Mouse (Mus musculus) embryonic facial prominence, embryonic 10.5 days (tissue): ENCODE results near the gene Gm6408. TPM values are rescaled to one million over a fixed set of nuclear protein-coding genes. Genes with fewer than 3 reads are reported as not detected.
"Not testable (repeated sequence)": the region's sequence is repeated elsewhere in the genome, so short reads cannot be mapped to it uniquely, and the experiment has no call there.

Experiments used
- DNase-seq: peaks from one replicate; pipeline ENCODE4 v3.0.0-alpha.2; 2017; ENCODE audit warnings: low spot score
- H3K27ac ChIP-seq: fragments of 300-500 bp; sonication (generic); replicated peaks from 2 replicates; pipeline ENCODE4 v1.5.1; 2016; ENCODE audit warnings: mild to moderate bottlenecking
- H3K27me3 ChIP-seq: fragments of 300-500 bp; sonication (generic); replicated peaks from 2 replicates; pipeline ENCODE4 v1.6.1; 2016; ENCODE audit warnings: low read depth, mild to moderate bottlenecking; ENCODE audit not compliant: poor library complexity, severe bottlenecking
- H3K36me3 ChIP-seq: fragments of 300-500 bp; sonication (generic); replicated peaks from 2 replicates; pipeline ENCODE4 v1.6.1; 2016; ENCODE audit warnings: mild to moderate bottlenecking, moderate library complexity
- H3K4me1 ChIP-seq: fragments of 300-500 bp; sonication (generic); 2 replicates; pipeline ENCODE4 v1.6.1; 2016
- H3K4me3 ChIP-seq: fragments of 300-500 bp; sonication (generic); 2 replicates; pipeline ENCODE4 v1.5.1; 2016; ENCODE audit warnings: mild to moderate bottlenecking, moderate library complexity
- H3K9me3 ChIP-seq: fragments of 300-500 bp; sonication (generic); 2 replicates; pipeline ENCODE4 v1.6.1; 2016; ENCODE audit warnings: mild to moderate bottlenecking
- WGBS: fragments of 180-500 bp; shearing (Covaris S2); methylation state at CpG from one replicate; pipeline ENCODE4 v1.1.7; 2016; 5-methylcytosine and 5-hydroxymethylcytosine counted together
- polyA plus RNA-seq: library from polyadenylated mRNA; unstranded; fragments of >200 nt; fragmentation: Nextera tagmentation; extraction: Ambion mirVana; gene quantifications from 2 replicates; pipeline ENCODE4 v1.2.1, GENCODE M21; 2016

Gene Gm6408
- not detected in 2 replicates for polyA plus RNA-seq

GRCm38 (mm10) chr5:146481665-146482064, at the start of gene Gm6408:
Gene Gm6408, plus strand, starts transcription at chr5:146481965.
- not testable (repeated sequence) for H3K27ac ChIP-seq, DNase-seq, H3K9me3 ChIP-seq, H3K27me3 ChIP-seq, H3K36me3 ChIP-seq, H3K4me1 ChIP-seq, H3K4me3 ChIP-seq
- WGBS, result 93% methylated on average over 3 of the region's 3 CpGs

GRCm38 (mm10) chr5:146432476-146432875, 49.3 kb upstream of the Gm6408 start:
- no peak overlapping the region for H3K27ac ChIP-seq
- H3K36me3 ChIP-seq, result peaks cover 25% of the 10 kb centered on the region
- no peak for DNase-seq
- H3K4me3 ChIP-seq, result no peak overlapping the region
- H3K4me1 ChIP-seq, result no peaks in the 10 kb centered on the region
- H3K9me3 ChIP-seq, result no peaks in the 10 kb centered on the region
- H3K27me3 ChIP-seq, result no peaks in the 10 kb centered on the region
- WGBS, result 87% methylated on average over 6 of the region's 6 CpGs

GRCm38 (mm10) chr5:146435316-146435715, 46.4 kb upstream of the Gm6408 start:
- WGBS, result 94% methylated on average over 16 of the region's 16 CpGs
- peaks cover 43% of the 10 kb centered on the region for H3K36me3 ChIP-seq
- DNase-seq, result no peak

GRCm38 (mm10) chr5:146436796-146437195, 45.0 kb upstream of the Gm6408 start:
- Histone ChIP-seq H3K4me3 (no peak overlapping the region), H3K4me1 (no peaks in the 10 kb centered on the region), H3K27me3 (no peaks in the 10 kb centered on the region), H3K36me3 (peaks cover 58% of the 10 kb centered on the region), H3K9me3 (peaks cover 7% of the 10 kb centered on the region; the same call in 1 of the 2 replicates), H3K27ac (no peak overlapping the region)
- no peak for DNase-seq
- 97% methylated on average over 11 of the region's 11 CpGs for WGBS

More at GRCm38 (mm10) chr5:146435316-146435715, 46.4 kb upstream of the Gm6408 start:
- Histone ChIP-seq H3K9me3 (peaks cover 7% of the 10 kb centered on the region; the same call in 1 of the 2 replicates), H3K4me1 (no peaks in the 10 kb centered on the region), H3K27me3 (no peaks in the 10 kb centered on the region), H3K4me3 (no peak overlapping the region), H3K27ac (no peak overlapping the region)

- Histone ChIP-seq H3K27me3 (no peaks in the 10 kb centered on the region), H3K4me3 (no peak overlapping the region), H3K36me3 (peaks cover 73% of the 10 kb centered on the region), H3K9me3 (peaks cover 7% of the 10 kb centered on the region; the same call in 1 of the 2 replicates), H3K4me1 (no peaks in the 10 kb centered on the region), H3K27ac (no peak overlapping the region)
- DNase-seq, result no peak
- WGBS, result 89% methylated on average over 7 of the region's 7 CpGs
Measured at GRCm38 (mm10) chr5:146439152-146439781, 42.5 kb upstream of the Gm6408 start.

DNA sequence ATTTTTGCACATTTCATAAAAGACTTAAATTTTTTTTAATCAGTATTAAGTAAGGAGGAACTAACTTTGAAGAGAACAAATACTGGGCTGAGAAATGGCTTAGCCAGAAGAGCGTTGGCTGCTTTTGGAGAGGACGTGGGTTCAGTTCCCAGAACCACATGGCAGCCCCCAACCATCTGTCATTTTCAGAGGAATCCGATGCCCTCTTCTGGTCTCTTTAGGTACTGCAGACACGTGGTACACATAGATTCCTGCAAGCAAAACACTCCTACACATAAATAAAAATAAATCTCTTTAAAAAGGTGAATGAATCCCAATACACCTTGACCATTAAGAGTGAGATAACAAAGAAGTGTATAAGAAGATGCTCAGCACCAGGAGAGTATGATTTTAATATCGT, 41.5 kb upstream of the Gm6408 start:
- H3K4me3 ChIP-seq, result no peak overlapping the region
- H3K9me3 ChIP-seq, result peaks cover 7% of the 10 kb centered on the region; the same call in 1 of the 2 replicates
- H3K4me1 ChIP-seq, result no peaks in the 10 kb centered on the region
- DNase-seq, result no peak
- 91% methylated on average over 5 of the region's 5 CpGs for WGBS
- H3K27me3 ChIP-seq, result no peaks in the 10 kb centered on the region
- no peak overlapping the region for H3K27ac ChIP-seq
- H3K36me3 ChIP-seq, result peaks cover 71% of the 10 kb centered on the region

GRCm38 (mm10) chr5:146442767-146443166, 39.0 kb upstream of the Gm6408 start:
- Histone ChIP-seq H3K27ac (no peak overlapping the region), H3K27me3 (no peaks in the 10 kb centered on the region), H3K9me3 (peaks cover 6% of the 10 kb centered on the region; the same call in 1 of the 2 replicates), H3K4me3 (no peak overlapping the region), H3K36me3 (peaks cover 61% of the 10 kb centered on the region), H3K4me1 (no peaks in the 10 kb centered on the region)
- WGBS, result 89% methylated on average over 2 of the region's 2 CpGs
- DNase-seq, result no peak

DNA sequence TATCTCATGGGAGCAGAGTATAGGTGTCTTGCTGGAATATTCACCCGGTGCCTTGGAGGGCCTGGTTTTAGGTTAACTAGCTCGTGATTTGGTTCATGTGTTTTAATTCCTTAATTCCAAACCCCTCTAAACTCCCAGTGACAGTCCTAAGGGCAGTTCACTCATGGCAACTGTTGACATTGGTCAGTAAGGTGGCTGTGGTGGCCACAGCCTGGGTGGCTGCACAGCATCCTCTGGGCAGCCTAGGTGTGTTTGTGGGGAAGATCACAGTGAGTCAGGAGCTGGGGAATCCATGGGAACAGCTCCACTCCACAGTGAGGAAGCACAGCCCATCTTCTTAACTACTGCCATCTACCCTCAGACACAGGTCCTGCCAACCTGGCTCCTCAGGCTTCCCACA, 35.1 kb upstream of the Gm6408 start:
- H3K4me1 ChIP-seq, result no peaks in the 10 kb centered on the region
- H3K4me3 ChIP-seq, result no peak overlapping the region
- no peaks in the 10 kb centered on the region for H3K27me3 ChIP-seq
- DNase-seq, result no peak
- WGBS, result 87% methylated on average over 2 of the region's 2 CpGs
- no peak overlapping the region for H3K27ac ChIP-seq
- no peaks in the 10 kb centered on the region for H3K9me3 ChIP-seq
- peaks cover 26% of the 10 kb centered on the region for H3K36me3 ChIP-seq

DNA sequence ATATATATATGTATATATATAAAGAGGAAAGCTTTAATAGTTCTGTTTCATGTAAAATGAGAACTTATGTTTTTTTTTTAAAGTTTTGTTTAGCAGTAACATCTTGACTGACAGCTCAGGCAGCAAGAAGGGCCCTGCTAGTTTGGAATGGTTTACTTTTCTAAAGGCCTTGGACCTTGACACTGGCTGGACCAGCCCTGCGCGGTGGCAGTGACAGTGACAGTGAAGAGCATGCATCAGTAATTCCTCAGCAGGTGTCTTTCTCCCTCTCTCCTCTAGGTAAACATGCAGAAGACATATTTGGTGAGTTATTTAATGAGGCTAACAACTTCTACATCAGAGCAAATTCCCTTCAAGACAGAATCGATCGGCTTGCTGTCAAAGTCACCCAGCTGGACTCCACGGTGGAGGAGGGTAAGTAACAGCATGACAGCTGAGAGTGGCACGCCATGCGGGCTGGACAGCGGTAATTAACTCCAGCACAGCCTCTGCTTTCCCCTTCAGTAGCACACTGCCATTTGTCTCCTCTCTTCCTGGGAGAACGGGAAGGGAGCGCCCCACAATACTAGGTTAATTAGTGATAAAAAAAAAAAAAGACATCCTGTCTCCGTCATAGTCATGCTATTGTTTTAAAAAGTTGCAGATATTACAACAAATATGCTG, 30.0 kb upstream of the Gm6408 start:
- 79% methylated on average over 11 of the region's 11 CpGs for WGBS
- no peaks in the 10 kb centered on the region for H3K27me3 ChIP-seq
- no peaks in the 10 kb centered on the region for H3K4me1 ChIP-seq
- H3K27ac ChIP-seq, result no peak overlapping the region
- H3K36me3 ChIP-seq, result peaks cover 47% of the 10 kb centered on the region
- DNase-seq, result no peak
- no peak overlapping the region for H3K4me3 ChIP-seq
- no peaks in the 10 kb centered on the region for H3K9me3 ChIP-seq

DNA sequence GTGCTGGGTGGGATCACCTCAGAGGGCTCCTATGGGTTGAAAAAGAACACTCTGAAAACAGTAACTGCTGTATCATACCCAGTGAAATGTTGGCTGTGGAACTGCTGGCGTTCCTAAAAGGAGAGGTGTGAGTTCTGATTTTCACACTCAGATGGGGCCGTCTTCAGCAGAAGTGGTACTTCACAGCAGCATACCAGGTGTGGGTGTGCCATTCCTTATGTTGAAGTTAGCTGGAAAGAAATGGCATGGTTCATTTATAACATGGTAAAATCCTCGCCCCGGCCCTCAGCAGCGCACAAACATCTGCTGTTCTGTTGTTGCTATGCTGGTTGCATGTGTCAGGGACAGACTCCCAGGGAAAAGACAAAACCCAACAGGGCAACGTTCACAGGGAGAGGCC, 28.2 kb upstream of the Gm6408 start:
- 93% methylated on average over 6 of the region's 6 CpGs for WGBS

GRCm38 (mm10) chr5:146461612-146462011, 20.2 kb upstream of the Gm6408 start:
- no peak overlapping the region for H3K27ac ChIP-seq
- no peaks in the 10 kb centered on the region for H3K4me1 ChIP-seq
- WGBS, result 85% methylated on average over 8 of the region's 8 CpGs
- no peaks in the 10 kb centered on the region for H3K9me3 ChIP-seq
- no peak for DNase-seq
- H3K36me3 ChIP-seq, result peaks cover 47% of the 10 kb centered on the region
- H3K4me3 ChIP-seq, result no peak overlapping the region
- H3K27me3 ChIP-seq, result no peaks in the 10 kb centered on the region

More for the DNA sequence above, 28.2 kb upstream of the Gm6408 start:
- peaks cover 49% of the 10 kb centered on the region for H3K36me3 ChIP-seq
- no peaks in the 10 kb centered on the region for H3K9me3 ChIP-seq
- no peaks in the 10 kb centered on the region for H3K4me1 ChIP-seq
- no peaks in the 10 kb centered on the region for H3K27me3 ChIP-seq
- no peak overlapping the region for H3K27ac ChIP-seq
- no peak for DNase-seq
- no peak overlapping the region for H3K4me3 ChIP-seq

DNA sequence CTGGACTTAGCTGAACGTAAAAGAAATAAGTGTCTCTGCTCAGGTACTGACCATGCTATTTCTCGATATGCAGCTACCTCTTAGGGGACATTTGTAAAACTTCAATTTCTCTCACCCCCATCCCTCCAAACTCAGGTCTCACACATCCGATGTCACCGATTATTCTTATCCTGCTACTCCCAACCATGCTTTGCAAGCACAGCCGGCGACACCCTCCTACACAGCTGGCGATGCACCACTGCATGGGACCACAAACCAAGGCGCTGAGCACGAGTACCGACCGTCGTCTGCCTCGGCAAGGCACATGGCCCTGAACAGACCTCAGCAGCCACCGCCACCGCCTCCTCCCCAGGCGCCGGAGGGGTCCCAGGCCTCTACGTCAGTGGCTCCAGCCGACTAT, 15.1 kb upstream of the Gm6408 start:
- DNase-seq, result no peak
- Histone ChIP-seq H3K9me3 (no peaks in the 10 kb centered on the region), H3K27ac (no peak overlapping the region), H3K4me3 (no peak overlapping the region), H3K27me3 (no peaks in the 10 kb centered on the region), H3K36me3 (peaks cover 55% of the 10 kb centered on the region), H3K4me1 (no peaks in the 10 kb centered on the region)
- WGBS, result 94% methylated on average over 19 of the region's 19 CpGs

DNA sequence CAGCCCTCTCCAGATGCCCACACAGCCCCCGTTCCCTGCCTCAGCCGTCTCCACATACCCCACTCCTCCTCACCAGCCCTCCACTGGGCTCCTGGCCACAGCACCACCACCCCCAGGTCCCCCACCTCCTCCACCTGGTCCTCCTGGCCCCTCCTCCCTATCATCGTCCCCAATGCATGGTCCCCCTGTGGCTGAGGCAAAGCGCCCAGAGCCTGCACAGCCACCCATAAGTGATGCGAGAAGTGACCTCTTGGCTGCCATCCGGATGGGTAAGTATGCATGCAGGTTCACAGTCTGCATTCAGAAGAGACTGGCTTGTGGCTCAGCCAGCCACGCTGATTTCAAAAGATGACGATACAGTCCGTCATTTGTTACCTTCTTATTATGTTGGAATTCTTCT, 13.5 kb upstream of the Gm6408 start:
- peaks cover 46% of the 10 kb centered on the region for H3K36me3 ChIP-seq
- H3K27ac ChIP-seq, result no peak overlapping the region
- H3K4me1 ChIP-seq, result no peaks in the 10 kb centered on the region
- H3K27me3 ChIP-seq, result no peaks in the 10 kb centered on the region
- no peaks in the 10 kb centered on the region for H3K9me3 ChIP-seq
- no peak for DNase-seq
- H3K4me3 ChIP-seq, result no peak overlapping the region
- 92% methylated on average over 9 of the region's 9 CpGs for WGBS
